Mouse (Mus musculus) c-Kit-positive CD71-positive TER-119-negative erythroid progenitor cells, embryonic 14.5 days (primary cell): ENCODE results near the gene Ccdc88a.

Source experiments
- DNase-seq: peaks from one replicate; pipeline ENCODE4 v3.0.0-alpha.2; 2013; ENCODE audit warnings: low read depth

The Ccdc88a gene

GRCm38 (mm10) chr11:29373396-29374273 lies at the start of gene Ccdc88a:
TSS of gene Ccdc88a (plus strand) at chr11:29373658.
- DNase-seq, result peak; percentile 85

GRCm38 (mm10) chr11:29335505-29335904 lies 38.0 kb upstream of the Ccdc88a start:
- DNase-seq, result no peak

GRCm38 (mm10) chr11:29341259-29341658 lies 32.2 kb upstream of the Ccdc88a start:
- no peak for DNase-seq

- DNase-seq, result no peak
Measured at GRCm38 (mm10) chr11:29344891-29345657, 28.4 kb upstream of the Ccdc88a start.

GRCm38 (mm10) chr11:29345673-29346286 lies 27.7 kb upstream of the Ccdc88a start:
- no peak for DNase-seq

- DNase-seq, result no peak
Measured at GRCm38 (mm10) chr11:29350891-29351290, 22.6 kb upstream of the Ccdc88a start.

- DNase-seq, result no peak
Measured at GRCm38 (mm10) chr11:29352214-29352613, 21.2 kb upstream of the Ccdc88a start.

GRCm38 (mm10) chr11:29368161-29368560 lies 5.3 kb upstream of the Ccdc88a start:
- DNase-seq, result no peak

- no peak for DNase-seq
Measured at GRCm38 (mm10) chr11:29373050-29373395, 435 bp upstream of the Ccdc88a start.

GRCm38 (mm10) chr11:29374274-29374656 lies 807 bp downstream of the Ccdc88a start:
- peak; percentile 19 for DNase-seq

- DNase-seq, result no peak
Measured at GRCm38 (mm10) chr11:29376635-29377034, 3.2 kb downstream of the Ccdc88a start.

- DNase-seq, result no peak
Measured at GRCm38 (mm10) chr11:29378751-29379150, 5.3 kb downstream of the Ccdc88a start.

- DNase-seq, result no peak
Measured at GRCm38 (mm10) chr11:29383493-29383892, 10.0 kb downstream of the Ccdc88a start.

GRCm38 (mm10) chr11:29384001-29384400 lies 10.5 kb downstream of the Ccdc88a start:
- DNase-seq, result no peak

GRCm38 (mm10) chr11:29384617-29385016 lies 11.2 kb downstream of the Ccdc88a start:
- no peak for DNase-seq

- DNase-seq, result no peak
Measured at GRCm38 (mm10) chr11:29389913-29390312, 16.5 kb downstream of the Ccdc88a start.

- DNase-seq, result no peak
Measured at GRCm38 (mm10) chr11:29395135-29395746, 21.8 kb downstream of the Ccdc88a start.

GRCm38 (mm10) chr11:29400374-29400773 lies 26.9 kb downstream of the Ccdc88a start:
- DNase-seq, result no peak

GRCm38 (mm10) chr11:29406292-29406691 lies 32.8 kb downstream of the Ccdc88a start:
- no peak for DNase-seq

GRCm38 (mm10) chr11:29423496-29423895 lies 50.0 kb downstream of the Ccdc88a start:
- DNase-seq, result no peak

- no peak for DNase-seq
Measured at GRCm38 (mm10) chr11:29428774-29429173, 55.3 kb downstream of the Ccdc88a start.

GRCm38 (mm10) chr11:29431011-29431410 lies 57.6 kb downstream of the Ccdc88a start:
- no peak for DNase-seq
